Mouse (Mus musculus) heart, postnatal 0 days (tissue): ENCODE measurements around the gene Tmem203. TPM values are rescaled to one million over a fixed set of nuclear protein-coding genes. Genes with fewer than 3 reads are reported as not detected.
A peak's percentile ranks its signal among the peaks of the same experiment; 100 is the strongest.

Experiments used
- ATAC-seq: fragments of 200-750 bp; cut with Nextera tagmentation; 2 replicates; pipeline ENCODE4 v1.8.0; 2017; ENCODE audit warnings: low read depth, moderate number of reproducible peaks, moderate library complexity; ENCODE audit not compliant: insufficient read depth
- DNase-seq: peaks from one replicate; pipeline ENCODE4 v3.0.0-alpha.2; 2016; ENCODE audit warnings: low spot score
- H3K27ac ChIP-seq: fragments of 300-500 bp; sonication (generic); 2 replicates; pipeline ENCODE4 v1.5.1; 2014; ENCODE audit warnings: low read depth, mild to moderate bottlenecking
- H3K27me3 ChIP-seq: fragments of 300-500 bp; sonication (generic); 2 replicates; pipeline ENCODE4 v1.6.1; 2014; ENCODE audit warnings: low read length, mixed read lengths; ENCODE audit not compliant: control insufficient read depth, insufficient read depth
- H3K36me3 ChIP-seq: fragments of 300-500 bp; sonication (generic); replicated peaks from 2 replicates; pipeline ENCODE4 v1.6.1; 2014; ENCODE audit warnings: low read length, mixed read lengths; ENCODE audit not compliant: control insufficient read depth, insufficient read depth
- H3K4me1 ChIP-seq: fragments of 300-500 bp; sonication (generic); 2 replicates; pipeline ENCODE4 v1.6.1; 2014; ENCODE audit warnings: antibody characterized with exemption; ENCODE audit not compliant: control insufficient read depth, insufficient read depth
- H3K4me2 ChIP-seq: fragments of 300-500 bp; sonication (generic); 2 replicates; pipeline ENCODE4 v1.6.1; 2014; ENCODE audit warnings: low read depth, mild to moderate bottlenecking, low read length, moderate library complexity
- H3K4me3 ChIP-seq: fragments of 300-500 bp; sonication (generic); 2 replicates; pipeline ENCODE4 v1.5.1; 2014; ENCODE audit warnings: low read depth, low read length
- H3K9ac ChIP-seq: fragments of 300-500 bp; sonication (generic); replicated peaks from 2 replicates; pipeline ENCODE4 v1.6.1; 2014; ENCODE audit warnings: low read depth, low read length, mixed read lengths
- H3K9me3 ChIP-seq: fragments of 300-500 bp; sonication (generic); replicated peaks from 2 replicates; pipeline ENCODE4 v1.6.1; 2016; ENCODE audit warnings: low read length; ENCODE audit not compliant: control insufficient read depth
- CTCF ChIP-seq: IDR thresholded peaks from 2 replicates; pipeline ENCODE4 v1.5.1; 2016; ENCODE audit warnings: antibody characterized with exemption, control low read depth, low read depth
- EP300 ChIP-seq: IDR thresholded peaks from 2 replicates; pipeline ENCODE4 v1.6.1; 2016; ENCODE audit warnings: antibody characterized with exemption, low read depth
- WGBS: fragments of 180-500 bp; shearing (Covaris S2); extraction: QIAGEN DNeasy Blood & Tissue Kit; methylation state at CpG from one replicate; pipeline ENCODE4 v1.1.7; 2014; 5-methylcytosine and 5-hydroxymethylcytosine counted together
- polyA plus RNA-seq: library from polyadenylated mRNA; unstranded; fragments of >200 nt; fragmentation: Nextera tagmentation; extraction: Ambion mirVana; gene quantifications from 2 replicates; pipeline ENCODE4 v1.2.1, GENCODE M21; 2015
- total RNA-seq: library from RNA; depleted of rRNA; stranded (reverse); fragments of >200 nt; gene quantifications from 2 replicates; pipeline ENCODE4 v1.2.3, GENCODE M21; 2014; ENCODE audit warnings: low replicate concordance; rRNA removed

Gene Tmem203
- total RNA-seq (35.3 and 42.0 TPM in 2 replicates), polyA plus RNA-seq (25.6 and 26.5 TPM in 2 replicates)

- peak; percentile 92 for ATAC-seq
- H3K27me3 ChIP-seq: no peaks in the 10 kb centered on the region
- WGBS: under 1% methylated on average over 38 of the region's 39 CpGs
- peak within 1 kb of the TSS; percentile 93 for H3K4me3 ChIP-seq
- no peak for TF ChIP-seq CTCF
- TF ChIP-seq EP300: peak; percentile 74
- H3K36me3 ChIP-seq: peaks cover 30% of the 10 kb centered on the region
- H3K9ac ChIP-seq: peak within 1 kb of the TSS; percentile 89
- peak within 1 kb of the TSS; percentile 93 for H3K4me2 ChIP-seq
- H3K27ac ChIP-seq: peak within 1 kb of the TSS; percentile 85
- H3K9me3 ChIP-seq: no peaks in the 10 kb centered on the region
- DNase-seq: peak; percentile 86
- peaks cover 6% of the 10 kb centered on the region for H3K4me1 ChIP-seq
These were observed at the start of gene Tmem203 for GRCm38 (mm10) chr2:25255284-25255779. Tmem203 (plus strand) TSS chr2:25255439.

- H3K27me3 ChIP-seq: no peaks in the 10 kb centered on the region
- no peak for ATAC-seq
- no peak overlapping the region for H3K9ac ChIP-seq
- TF ChIP-seq CTCF (no peak), EP300 (no peak)
- H3K4me2 ChIP-seq: no peak overlapping the region
- peaks cover 10% of the 10 kb centered on the region for H3K4me1 ChIP-seq
- WGBS: 75% methylated on average over 1 of the region's 1 CpGs
- no peak overlapping the region for H3K27ac ChIP-seq
- no peak overlapping the region for H3K4me3 ChIP-seq
- no peaks in the 10 kb centered on the region for H3K9me3 ChIP-seq
- DNase-seq: no peak
- peaks cover 62% of the 10 kb centered on the region for H3K36me3 ChIP-seq
These were observed 47.6 kb upstream of the Tmem203 start for GRCm38 (mm10) chr2:25207593-25207992.

GRCm38 (mm10) chr2:25210686-25211085, 44.6 kb upstream of the Tmem203 start:
- H3K9ac ChIP-seq: peak overlapping the region; percentile 78
- no peak for DNase-seq
- peaks cover 10% of the 10 kb centered on the region for H3K4me1 ChIP-seq
- H3K27ac ChIP-seq: peak overlapping the region; percentile 85
- peak overlapping the region; percentile 84 for H3K4me3 ChIP-seq
- peak; percentile 14 for ATAC-seq
- H3K36me3 ChIP-seq: peaks cover 32% of the 10 kb centered on the region
- H3K4me2 ChIP-seq: peak overlapping the region; percentile 87
- under 1% methylated on average over 24 of the region's 24 CpGs for WGBS
- no peaks in the 10 kb centered on the region for H3K27me3 ChIP-seq
- TF ChIP-seq CTCF (no peak), EP300 (no peak)
- H3K9me3 ChIP-seq: no peaks in the 10 kb centered on the region

- H3K27me3 ChIP-seq: no peaks in the 10 kb centered on the region
- no peak for TF ChIP-seq CTCF
- peak; percentile 29; the same call in 1 of the 2 replicates for TF ChIP-seq EP300
- ATAC-seq (peak; percentile 95), DNase-seq (peak; percentile 91)
- peak within 1 kb of the TSS; percentile 85 for H3K27ac ChIP-seq
- peak within 1 kb of the TSS; percentile 87 for H3K4me2 ChIP-seq
- peak within 1 kb of the TSS; percentile 78 for H3K9ac ChIP-seq
- peaks cover 10% of the 10 kb centered on the region for H3K4me1 ChIP-seq
- H3K36me3 ChIP-seq: peaks cover 26% of the 10 kb centered on the region
- peak within 1 kb of the TSS; percentile 84 for H3K4me3 ChIP-seq
- H3K9me3 ChIP-seq: no peaks in the 10 kb centered on the region
- under 1% methylated on average over 44 of the region's 44 CpGs for WGBS
These were observed 44.0 kb upstream of the Tmem203 start, which contains the start of gene Nelfb for GRCm38 (mm10) chr2:25211121-25211670. Nelfb (minus strand) TSS chr2:25211489.

GRCm38 (mm10) chr2:25213266-25213865, 41.9 kb upstream of the Tmem203 start:
- no peak overlapping the region for H3K9ac ChIP-seq
- no peak for TF ChIP-seq EP300
- no peaks in the 10 kb centered on the region for H3K27me3 ChIP-seq
- H3K36me3 ChIP-seq: peaks cover 8% of the 10 kb centered on the region; the same call in 1 of the 2 replicates
- no peak overlapping the region for H3K27ac ChIP-seq
- ATAC-seq: no peak
- H3K4me2 ChIP-seq: no peak overlapping the region
- no peak overlapping the region for H3K4me3 ChIP-seq
- no peak for DNase-seq
- 54% methylated on average over 23 of the region's 23 CpGs for WGBS
- no peaks in the 10 kb centered on the region for H3K9me3 ChIP-seq
- peaks cover 10% of the 10 kb centered on the region for H3K4me1 ChIP-seq
